Mouse (Mus musculus) lung, postnatal 25 days (tissue): ENCODE measurements around the gene Trim60.

Experiments used
- DNase-seq: peaks from one replicate; pipeline ENCODE4 v3.0.0; 2022; ENCODE audit warnings: low spot score

The Trim60 gene

DNA sequence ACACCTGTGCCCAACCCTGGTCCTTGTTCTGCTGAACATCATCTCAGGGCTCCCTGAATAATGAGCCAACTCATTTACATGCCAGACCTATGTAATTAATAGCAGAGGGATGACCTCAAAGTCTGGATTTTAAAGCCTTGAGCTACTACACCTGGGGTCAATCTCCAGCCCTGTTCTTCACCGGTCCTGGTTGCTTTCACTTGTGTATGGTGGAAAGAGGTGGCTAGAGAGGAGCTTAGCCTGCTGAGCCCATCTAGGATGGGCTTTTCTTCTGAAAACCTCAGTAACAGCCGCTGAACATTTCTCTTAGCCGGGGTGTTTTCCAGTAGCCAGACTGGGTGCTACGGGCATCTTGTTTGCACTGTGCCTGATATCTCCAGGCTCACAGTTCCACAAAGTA is 30.7 kb downstream of the Trim60 start, which contains the start of gene Trim75:
Trim75 (minus strand) TSS at position 101 of the 400 bp plus-strand sequence.
- no peak for DNase-seq

DNA sequence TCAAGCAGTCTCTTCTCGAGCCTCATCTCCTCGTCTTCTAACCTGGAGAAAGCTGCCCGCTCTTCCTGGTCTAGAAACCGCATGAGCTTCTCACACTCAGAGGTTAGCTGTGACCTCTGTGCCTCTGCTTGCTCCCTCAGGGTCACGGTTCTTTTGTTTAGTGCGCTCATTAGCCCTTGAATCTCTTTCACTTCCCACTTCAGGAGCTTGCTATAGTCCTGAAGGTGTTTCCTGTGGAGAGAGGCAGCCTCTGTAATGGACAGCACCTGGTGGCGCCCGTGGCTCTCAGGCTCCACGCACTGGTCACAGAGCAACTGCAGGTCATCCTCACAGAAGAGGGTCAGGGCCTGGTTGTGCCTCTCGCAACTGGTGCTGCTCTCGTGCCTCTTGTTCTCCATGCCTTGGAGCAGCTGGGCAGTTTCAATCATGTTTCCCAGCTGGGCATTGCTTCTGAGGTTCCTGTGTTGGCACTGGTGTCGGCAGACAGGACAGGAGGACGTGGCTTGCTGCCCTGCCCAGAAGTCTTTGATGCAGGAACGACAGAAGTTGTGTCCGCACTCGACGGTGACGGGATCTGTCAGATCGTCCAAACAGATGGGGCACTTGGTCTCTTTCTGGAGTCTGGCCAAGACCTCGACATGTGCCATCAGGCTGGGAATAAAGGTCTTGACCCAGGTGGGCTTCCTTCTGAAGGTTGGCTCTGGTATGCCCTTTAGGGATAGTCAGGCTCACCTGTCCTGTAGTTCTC is 35.1 kb downstream of the Trim60 start:
- DNase-seq, result no peak

DNA sequence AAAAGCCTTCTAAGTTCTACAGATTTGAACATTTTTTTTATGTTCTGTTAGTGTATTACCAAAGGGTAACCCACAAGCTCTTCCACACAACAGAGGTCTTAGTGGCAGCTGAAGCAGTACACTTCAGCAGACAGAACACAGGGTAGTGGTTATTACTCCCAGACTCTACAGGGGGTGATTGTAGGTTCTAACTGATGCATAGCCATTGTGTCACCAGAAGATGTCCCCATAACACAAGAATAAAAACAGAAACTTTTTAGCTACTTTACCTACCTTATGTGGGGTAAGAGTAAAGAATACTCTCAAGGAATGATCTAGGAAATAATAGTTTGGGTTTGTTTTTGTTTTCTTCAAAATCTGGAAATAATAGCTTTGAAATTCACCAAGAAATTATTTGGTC is 55.5 kb downstream of the Trim60 start:
- DNase-seq, result no peak

DNA sequence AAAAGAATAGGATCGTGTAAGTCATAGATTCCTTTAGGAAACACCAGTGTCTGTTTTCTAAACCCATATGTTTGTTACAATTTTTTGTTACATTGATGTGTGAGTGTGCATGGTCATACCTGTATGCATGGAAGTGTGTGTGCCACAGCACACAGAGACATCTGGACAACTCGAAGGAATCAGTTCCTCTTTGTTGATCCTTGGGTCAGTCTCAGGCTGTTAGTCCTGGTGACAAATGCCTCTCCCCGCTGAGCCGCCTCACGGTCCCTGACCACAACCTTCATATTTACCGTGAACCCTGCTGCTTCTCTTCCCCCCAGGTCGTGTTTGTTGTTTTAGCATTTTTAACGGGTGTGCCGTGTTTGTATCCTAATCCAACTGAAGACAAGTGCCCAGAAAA is 59.4 kb downstream of the Trim60 start:
- DNase-seq, result no peak

DNA sequence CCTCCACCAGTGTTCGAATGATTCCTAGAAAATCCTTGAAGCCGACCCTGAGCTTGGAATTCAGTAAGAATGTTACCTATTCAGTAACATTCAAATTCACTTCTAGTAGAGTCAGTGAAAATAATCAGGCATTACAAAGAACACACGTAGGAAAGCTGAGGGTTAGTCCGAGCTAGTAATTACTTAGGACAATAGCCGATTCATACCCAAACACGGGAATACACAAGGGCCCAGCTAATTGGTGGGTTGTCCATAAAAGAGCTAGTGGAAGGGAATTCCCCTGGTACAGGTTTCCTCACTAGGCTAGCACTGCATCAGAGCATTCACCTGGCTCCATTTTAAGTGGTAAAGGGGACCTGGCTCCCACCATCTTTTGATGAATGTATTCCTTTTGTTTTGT is 66.3 kb downstream of the Trim60 start:
- DNase-seq, result no peak
